Mouse (Mus musculus) erythroblast, embryonic 14.5 days (primary cell): ENCODE data around the gene Wfdc1.

Experiments
- GATA1 ChIP-seq: IDR thresholded peaks from 2 replicates; pipeline ENCODE4 v1.6.1; 2012; ENCODE audit warnings: low read length, inconsistent platforms, mixed read lengths
- TAL1 ChIP-seq: IDR thresholded peaks from 3 replicates; pipeline ENCODE4 v1.6.1; 2012; ENCODE audit warnings: low read length, inconsistent platforms, mixed read lengths

DNA sequence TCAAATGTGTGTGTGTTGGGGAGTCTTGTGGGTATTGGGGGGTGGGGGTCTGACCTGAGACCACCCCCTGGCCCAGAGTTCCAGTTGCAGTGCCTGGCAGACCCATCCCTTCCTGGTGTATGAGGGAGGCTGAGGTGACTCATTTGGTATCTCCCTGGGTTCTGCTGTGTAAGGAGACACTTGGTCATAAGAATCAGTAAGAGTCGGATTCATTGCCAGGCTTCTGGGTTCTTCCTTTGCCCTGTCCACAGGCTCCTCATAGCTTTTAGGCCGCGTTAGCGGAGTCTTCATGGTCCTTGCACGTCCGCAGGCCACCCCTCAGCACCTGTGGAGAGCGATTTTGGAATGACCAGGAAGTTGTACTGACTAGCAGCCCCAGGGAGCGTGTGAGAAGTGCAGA is 42.3 kb downstream of the Wfdc1 start:
- TF ChIP-seq GATA1 (no peak), TAL1 (no peak)
